Mouse (Mus musculus) liver, embryonic 14.5 days (tissue): ENCODE data around the gene Gm4969.

Experiments
- CTCF ChIP-seq: IDR thresholded peaks from 2 replicates; pipeline ENCODE4 v1.5.1; 2016; ENCODE audit warnings: antibody characterized with exemption, low read depth, control low read depth
- EP300 ChIP-seq: IDR thresholded peaks from 2 replicates; pipeline ENCODE4 v1.6.1; 2016; ENCODE audit warnings: antibody characterized with exemption, low read depth

DNA sequence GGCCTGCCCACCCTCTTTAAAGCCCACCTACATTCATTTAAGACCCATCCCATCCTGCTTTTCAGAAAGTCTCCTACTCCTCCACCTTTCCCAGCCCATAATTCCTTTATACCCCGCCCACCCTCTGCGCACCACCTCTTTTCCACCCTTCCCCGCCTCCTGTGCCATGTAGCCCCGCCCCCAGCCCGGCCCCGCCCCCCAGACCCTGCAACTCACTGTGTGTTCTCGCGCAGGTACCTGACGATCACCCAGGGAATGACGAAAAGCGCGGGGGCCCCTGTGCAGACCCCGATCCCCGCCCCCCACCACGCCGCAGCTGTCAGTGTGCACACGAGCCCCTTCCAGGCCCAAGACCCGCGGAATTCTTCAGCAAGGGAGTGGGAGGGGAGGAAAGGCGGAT, 41.9 kb upstream of the Gm4969 start:
- TF ChIP-seq CTCF, result no peak
- TF ChIP-seq EP300, result no peak
